Mouse (Mus musculus) limb, embryonic 15.5 days (tissue): ENCODE measurements around the gene Meis1. TPM values are rescaled to one million over a fixed set of nuclear protein-coding genes. Genes with fewer than 3 reads are reported as not detected.

Experiments
- ATAC-seq: fragments of 200-750 bp; cut with Nextera tagmentation; 2 replicates; pipeline ENCODE4 v1.8.0; 2017; ENCODE audit warnings: low read depth, moderate TSS enrichment; ENCODE audit not compliant: insufficient number of reproducible peaks, low FRiP score, low TSS enrichment
- H3K27ac ChIP-seq: fragments of 300-500 bp; sonication (generic); 2 replicates; pipeline ENCODE4 v1.5.1; 2015; ENCODE audit warnings: moderate library complexity, mild to moderate bottlenecking, inconsistent platforms
- H3K27me3 ChIP-seq: fragments of 300-500 bp; sonication (generic); 2 replicates; pipeline ENCODE4 v1.6.1; 2015; ENCODE audit warnings: inconsistent platforms
- H3K36me3 ChIP-seq: fragments of 300-500 bp; sonication (generic); 2 replicates; pipeline ENCODE4 v1.6.1; 2015; ENCODE audit warnings: inconsistent platforms
- H3K4me1 ChIP-seq: fragments of 300-500 bp; sonication (generic); 2 replicates; pipeline ENCODE4 v1.6.1; 2015; ENCODE audit warnings: inconsistent platforms
- H3K4me2 ChIP-seq: fragments of 300-500 bp; sonication (generic); 2 replicates; pipeline ENCODE4 v1.6.1; 2015; ENCODE audit warnings: mild to moderate bottlenecking, inconsistent platforms
- H3K4me3 ChIP-seq: fragments of 300-500 bp; sonication (generic); 2 replicates; pipeline ENCODE4 v1.5.1; 2015; ENCODE audit warnings: mild to moderate bottlenecking, inconsistent platforms
- H3K9ac ChIP-seq: fragments of 300-500 bp; sonication (generic); 2 replicates; pipeline ENCODE4 v1.6.1; 2015; ENCODE audit warnings: inconsistent platforms
- H3K9me3 ChIP-seq: fragments of 300-500 bp; sonication (generic); 2 replicates; pipeline ENCODE4 v1.6.1; 2016; ENCODE audit warnings: inconsistent platforms
- WGBS: fragments of 180-500 bp; shearing (Covaris S2); methylation state at CpG from one replicate; pipeline ENCODE4 v1.1.7; 2015; 5-methylcytosine and 5-hydroxymethylcytosine counted together
- polyA plus RNA-seq: library from polyadenylated mRNA; unstranded; fragments of >200 nt; fragmentation: Nextera tagmentation; extraction: Ambion mirVana; gene quantifications from 2 replicates; pipeline ENCODE4 v1.2.1, GENCODE M21; 2015

The Meis1 gene
- polyA plus RNA-seq, 1 experiment from 2014 or later: 16.3 TPM

DNA sequence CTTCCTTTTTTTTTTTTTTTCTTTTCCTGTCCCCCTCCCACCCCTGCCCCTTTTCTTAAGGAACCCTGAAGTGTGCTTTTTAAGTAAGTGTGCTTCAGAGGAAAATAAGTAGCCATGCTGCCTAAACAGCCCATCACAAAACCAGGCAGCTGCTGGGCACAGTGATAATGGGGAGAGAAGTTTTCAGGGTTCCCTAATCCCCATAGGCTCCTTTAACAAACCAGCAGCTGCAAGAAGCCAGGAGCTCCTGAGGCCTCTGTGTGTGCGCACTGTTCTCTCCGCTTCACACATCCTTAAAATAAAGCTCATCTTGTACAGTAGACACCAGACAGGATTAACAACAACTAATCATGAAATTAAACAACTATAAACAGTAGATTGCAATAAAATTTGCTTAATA, 63.9 kb downstream of the Meis1 start:
- no peaks in the 10 kb centered on the region for H3K27me3 ChIP-seq
- H3K9ac ChIP-seq: no peak overlapping the region
- H3K4me3 ChIP-seq: no peak overlapping the region
- no peak for ATAC-seq
- no peaks in the 10 kb centered on the region for H3K36me3 ChIP-seq
- 87% methylated on average over 2 of the region's 2 CpGs for WGBS
- no peaks in the 10 kb centered on the region for H3K9me3 ChIP-seq
- no peak overlapping the region for H3K4me2 ChIP-seq
- H3K27ac ChIP-seq: no peak overlapping the region
- peaks cover 14% of the 10 kb centered on the region for H3K4me1 ChIP-seq

GRCm38 (mm10) chr11:18953892-18954291, 64.9 kb downstream of the Meis1 start:
- Histone ChIP-seq H3K4me3 (no peak overlapping the region), H3K9ac (no peak overlapping the region), H3K9me3 (no peaks in the 10 kb centered on the region), H3K27ac (no peak overlapping the region), H3K4me2 (no peak overlapping the region), H3K4me1 (peaks cover 14% of the 10 kb centered on the region), H3K27me3 (no peaks in the 10 kb centered on the region), H3K36me3 (no peaks in the 10 kb centered on the region)
- no peak for ATAC-seq
- WGBS: 77% methylated on average over 7 of the region's 7 CpGs

DNA sequence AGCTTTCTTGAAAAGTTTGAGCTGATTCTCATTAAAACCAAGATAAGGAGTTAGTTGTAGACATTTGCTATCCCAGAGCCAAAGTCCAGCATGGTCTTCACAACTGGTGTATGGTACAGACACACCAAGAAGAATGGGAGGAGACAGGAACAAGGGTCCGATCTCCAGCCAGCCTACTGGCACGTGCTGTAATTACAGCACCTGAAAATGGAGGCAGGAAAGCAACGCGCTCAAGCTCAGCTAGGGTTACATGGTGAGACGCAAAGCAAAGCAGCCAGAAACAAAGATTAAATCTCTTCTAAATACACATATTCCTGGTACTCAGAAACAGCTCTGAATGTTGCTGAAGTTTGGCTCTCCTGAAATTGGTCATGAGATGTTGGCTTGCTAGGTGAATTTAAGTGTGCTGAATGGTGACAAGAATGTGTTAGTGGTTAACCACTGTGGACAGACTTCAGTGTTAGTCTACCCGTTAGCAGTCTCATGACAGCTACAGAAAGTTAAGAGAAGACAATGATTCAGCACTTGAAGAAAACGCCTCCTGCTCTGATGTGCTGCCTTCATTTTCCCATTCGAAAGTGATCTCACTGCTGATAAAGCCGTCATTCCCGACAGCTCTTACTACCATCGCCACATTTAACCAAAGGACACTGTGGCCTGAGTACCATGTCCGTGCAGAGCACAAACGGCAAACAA, 70.0 kb downstream of the Meis1 start:
- Histone ChIP-seq H3K4me1 (peaks cover 4% of the 10 kb centered on the region), H3K4me2 (no peak overlapping the region), H3K36me3 (no peaks in the 10 kb centered on the region), H3K27me3 (0 out of 2 replicates have a peak, but pooled peaks cover 11% of the 10 kb centered on the region), H3K4me3 (no peak overlapping the region), H3K9me3 (no peaks in the 10 kb centered on the region), H3K27ac (no peak overlapping the region), H3K9ac (no peak overlapping the region)
- no peak for ATAC-seq
- 81% methylated on average over 13 of the region's 13 CpGs for WGBS

GRCm38 (mm10) chr11:18947434-18947833, 71.4 kb downstream of the Meis1 start:
- H3K4me1 ChIP-seq: peaks cover 4% of the 10 kb centered on the region

DNA sequence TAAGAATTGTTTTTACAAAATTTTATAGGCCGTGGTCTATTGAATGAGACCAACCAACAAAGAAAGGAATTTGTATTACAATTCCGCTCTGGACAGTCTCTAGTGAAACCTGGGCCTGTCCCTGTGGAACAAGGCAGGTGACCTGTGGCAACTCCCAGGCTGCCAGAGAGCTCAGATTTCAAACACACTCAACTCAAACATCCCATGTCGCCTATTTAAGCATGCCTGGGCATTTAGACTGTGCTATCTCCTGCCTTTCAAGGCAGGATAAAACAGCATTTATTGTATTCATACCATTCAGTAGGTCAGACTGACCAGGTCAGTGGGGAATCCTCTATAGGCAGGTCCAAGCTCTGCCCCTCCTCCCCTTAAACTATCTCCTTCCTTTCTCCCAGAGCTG, 73.0 kb downstream of the Meis1 start:
- H3K27ac ChIP-seq: no peak overlapping the region
- no peak for ATAC-seq
- H3K27me3 ChIP-seq: peaks cover 13% of the 10 kb centered on the region; the same call in 1 of the 2 replicates
- H3K9ac ChIP-seq: no peak overlapping the region
- WGBS: 44% methylated on average over 3 of the region's 3 CpGs
- H3K36me3 ChIP-seq: no peaks in the 10 kb centered on the region
- H3K4me1 ChIP-seq: peaks cover 4% of the 10 kb centered on the region
- H3K9me3 ChIP-seq: no peaks in the 10 kb centered on the region
- no peak overlapping the region for H3K4me3 ChIP-seq
- no peak overlapping the region for H3K4me2 ChIP-seq

More at GRCm38 (mm10) chr11:18947434-18947833, 71.4 kb downstream of the Meis1 start:
- no peak overlapping the region for H3K4me2 ChIP-seq
- H3K4me3 ChIP-seq: no peak overlapping the region
- no peak overlapping the region for H3K27ac ChIP-seq
- 75% methylated on average over 3 of the region's 3 CpGs for whole genome bisulfite sequencing
- 0 out of 2 replicates have a peak, but pooled peaks cover 11% of the 10 kb centered on the region for H3K27me3 ChIP-seq
- no peak overlapping the region for H3K9ac ChIP-seq
- no peaks in the 10 kb centered on the region for H3K9me3 ChIP-seq
- no peak for ATAC-seq
- H3K36me3 ChIP-seq: no peaks in the 10 kb centered on the region

DNA sequence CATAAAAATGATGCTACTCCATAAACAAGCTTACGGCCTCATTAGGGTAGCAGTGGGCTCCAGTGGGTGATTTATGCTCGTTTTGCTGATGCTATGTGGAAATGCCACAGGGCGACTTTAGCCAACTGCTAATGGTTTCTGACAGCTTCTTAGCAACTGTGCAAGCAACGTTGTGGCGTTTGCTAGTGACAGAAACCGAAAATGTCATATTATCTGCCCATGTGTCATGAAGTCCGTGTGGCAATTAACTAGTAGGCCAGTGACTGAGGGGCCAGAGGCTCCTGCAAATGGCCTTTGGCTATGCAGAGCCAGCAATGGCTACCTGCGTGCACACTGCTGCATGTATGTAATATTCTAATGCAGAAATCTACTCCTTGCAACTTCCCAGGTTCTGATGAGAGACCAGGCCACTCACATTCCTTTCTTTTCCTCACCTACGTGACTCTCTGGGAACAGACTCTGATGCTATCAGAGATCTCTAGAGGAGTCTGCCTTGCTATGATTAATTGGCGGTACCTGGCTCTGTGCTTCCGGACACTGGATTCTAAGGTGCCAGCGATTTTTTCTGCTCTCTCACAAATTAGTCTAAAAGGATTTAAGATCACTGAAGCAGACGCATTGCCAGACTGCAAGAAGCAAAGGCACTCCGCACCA, 73.7 kb downstream of the Meis1 start:
- no peaks in the 10 kb centered on the region for H3K36me3 ChIP-seq
- H3K9ac ChIP-seq: no peak overlapping the region
- peaks cover 4% of the 10 kb centered on the region for H3K4me1 ChIP-seq
- H3K27ac ChIP-seq: no peak overlapping the region
- H3K27me3 ChIP-seq: peaks cover 13% of the 10 kb centered on the region; the same call in 1 of the 2 replicates
- no peak overlapping the region for H3K4me3 ChIP-seq
- 40% methylated on average over 14 of the region's 14 CpGs for WGBS
- no peaks in the 10 kb centered on the region for H3K9me3 ChIP-seq
- no peak for ATAC-seq
- H3K4me2 ChIP-seq: no peak overlapping the region

DNA sequence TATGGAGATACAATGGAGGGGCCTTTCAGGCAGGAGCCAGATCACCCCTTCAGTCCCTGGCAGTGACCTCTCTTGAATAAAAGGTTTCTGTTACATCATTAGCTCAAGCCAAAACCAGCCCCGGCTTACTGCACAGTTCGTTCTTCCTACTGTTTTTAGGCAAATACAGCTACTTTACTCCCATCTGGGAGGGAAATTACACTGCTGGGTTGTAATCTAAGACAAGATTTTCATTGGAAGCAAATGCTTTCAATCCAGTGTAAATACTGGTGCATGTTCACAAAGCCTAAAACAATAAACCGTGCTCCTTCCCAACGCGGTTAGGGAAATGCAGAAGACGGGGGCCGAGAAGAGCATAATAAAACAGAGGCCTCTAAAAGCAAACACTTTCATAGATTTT, 74.6 kb downstream of the Meis1 start:
- H3K4me1 ChIP-seq: peaks cover 4% of the 10 kb centered on the region
- no peak overlapping the region for H3K27ac ChIP-seq
- no peak overlapping the region for H3K9ac ChIP-seq
- WGBS: 40% methylated on average over 7 of the region's 7 CpGs
- H3K27me3 ChIP-seq: peaks cover 13% of the 10 kb centered on the region; the same call in 1 of the 2 replicates
- no peak overlapping the region for H3K4me2 ChIP-seq
- no peaks in the 10 kb centered on the region for H3K9me3 ChIP-seq
- no peak overlapping the region for H3K4me3 ChIP-seq
- ATAC-seq: no peak
- H3K36me3 ChIP-seq: no peaks in the 10 kb centered on the region

DNA sequence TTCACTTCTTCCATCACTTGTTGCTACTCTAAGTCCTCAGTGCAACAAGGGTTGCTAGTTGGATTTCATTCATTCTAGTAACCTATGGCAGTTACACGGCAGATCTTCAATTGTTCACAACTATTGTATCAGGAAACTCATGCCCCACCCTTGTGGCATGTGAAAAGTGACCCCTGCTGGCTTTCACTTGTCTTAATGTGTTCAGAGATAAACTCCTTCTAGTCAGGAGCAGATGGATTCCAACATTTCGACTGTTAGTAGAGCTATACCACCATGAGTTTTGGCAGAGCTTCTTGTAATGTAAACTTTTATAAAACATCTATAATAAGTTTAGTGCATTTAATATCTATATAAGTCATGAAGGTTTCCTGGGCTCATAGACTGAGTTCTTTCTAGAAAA, 75.8 kb downstream of the Meis1 start:
- Histone ChIP-seq H3K4me1 (peaks cover 4% of the 10 kb centered on the region), H3K27ac (no peak overlapping the region), H3K4me2 (no peak overlapping the region), H3K9me3 (no peaks in the 10 kb centered on the region), H3K36me3 (no peaks in the 10 kb centered on the region), H3K27me3 (peaks cover 13% of the 10 kb centered on the region; the same call in 1 of the 2 replicates), H3K9ac (no peak overlapping the region), H3K4me3 (no peak overlapping the region)
- WGBS: 78% methylated on average over 2 of the region's 2 CpGs
- no peak for ATAC-seq

DNA sequence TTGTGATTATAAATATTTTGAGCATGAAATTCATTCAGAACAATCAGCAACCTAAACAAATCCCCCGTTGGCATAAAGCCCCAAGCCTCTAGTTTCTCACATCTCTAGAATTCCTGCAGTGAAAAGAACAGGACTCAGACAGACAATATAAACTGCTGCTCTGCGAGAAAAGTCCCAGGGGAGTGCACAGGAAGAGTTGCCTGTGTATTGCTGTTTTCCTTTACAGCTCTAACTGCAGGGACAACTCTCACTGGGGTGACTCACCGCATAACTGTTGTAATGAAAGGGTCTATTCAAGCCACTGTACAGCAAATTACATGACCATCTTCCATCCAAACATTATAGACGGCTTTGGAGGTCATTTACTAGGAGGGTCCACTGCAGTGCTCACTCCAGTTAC, 77.9 kb downstream of the Meis1 start:
- H3K4me1 ChIP-seq: peaks cover 4% of the 10 kb centered on the region
- H3K4me2 ChIP-seq: no peak overlapping the region
- H3K27me3 ChIP-seq: peaks cover 10% of the 10 kb centered on the region; the same call in 1 of the 2 replicates
- no peak overlapping the region for H3K27ac ChIP-seq
- 36% methylated on average over 4 of the region's 4 CpGs for WGBS
- H3K36me3 ChIP-seq: no peaks in the 10 kb centered on the region
- no peaks in the 10 kb centered on the region for H3K9me3 ChIP-seq
- H3K4me3 ChIP-seq: no peak overlapping the region
- no peak overlapping the region for H3K9ac ChIP-seq
- ATAC-seq: no peak

- Histone ChIP-seq H3K9me3 (no peaks in the 10 kb centered on the region), H3K27ac (no peak overlapping the region), H3K4me1 (peaks cover 5% of the 10 kb centered on the region; the same call in 1 of the 2 replicates), H3K27me3 (peaks cover 30% of the 10 kb centered on the region), H3K9ac (no peak overlapping the region), H3K36me3 (no peaks in the 10 kb centered on the region), H3K4me3 (no peak overlapping the region), H3K4me2 (no peak overlapping the region)
- 47% methylated on average over 6 of the region's 6 CpGs for WGBS
- no peak for ATAC-seq
These were observed 83.9 kb downstream of the Meis1 start for GRCm38 (mm10) chr11:18934921-18935320.

- Histone ChIP-seq H3K4me2 (no peak overlapping the region), H3K36me3 (no peaks in the 10 kb centered on the region), H3K9me3 (no peaks in the 10 kb centered on the region), H3K9ac (no peak overlapping the region), H3K27ac (no peak overlapping the region), H3K4me3 (no peak overlapping the region), H3K4me1 (peaks cover 5% of the 10 kb centered on the region; the same call in 1 of the 2 replicates), H3K27me3 (peaks cover 35% of the 10 kb centered on the region)
- 22% methylated on average over 15 of the region's 15 CpGs for WGBS
- no peak for ATAC-seq
These were observed 87.5 kb downstream of the Meis1 start for GRCm38 (mm10) chr11:18931001-18931874.
